Mouse (Mus musculus) kidney, postnatal 4 days (tissue): ENCODE measurements around the gene Gm5458.
"Not testable (repeated sequence)": the region's sequence is repeated elsewhere in the genome, so short reads cannot be mapped to it uniquely, and the experiment has no call there.

ENCODE experiments used
- DNase-seq, 2 experiments: peaks; one replicate each; pipeline ENCODE4 v3.0.0; 2021; ENCODE audit warnings: mixed read lengths in 2 of 2

Gene Gm5458

DNA sequence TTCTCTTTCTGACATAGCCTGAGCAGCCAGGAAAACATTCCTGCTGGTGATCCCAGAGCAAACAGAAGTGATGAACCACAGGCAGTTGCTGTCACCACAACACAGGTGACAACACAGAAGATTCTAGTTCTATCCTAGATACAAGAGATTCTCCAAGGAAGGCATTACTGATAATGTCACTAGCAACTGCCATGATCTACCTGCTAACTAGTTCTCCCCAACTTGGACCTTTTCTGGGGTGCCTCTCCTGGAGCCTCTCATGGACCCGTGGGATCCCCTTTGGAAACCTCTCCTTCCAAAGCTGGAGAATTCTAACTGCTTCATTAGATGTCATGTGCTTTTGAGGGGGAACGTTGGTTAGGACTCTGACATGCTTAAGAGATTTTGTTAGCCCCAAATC lies at the start of gene Gm5458:
Gene Gm5458 (minus strand): TSS at position 101 of the 400 bp plus-strand sequence.
- DNase-seq: not testable (repeated sequence)

DNA sequence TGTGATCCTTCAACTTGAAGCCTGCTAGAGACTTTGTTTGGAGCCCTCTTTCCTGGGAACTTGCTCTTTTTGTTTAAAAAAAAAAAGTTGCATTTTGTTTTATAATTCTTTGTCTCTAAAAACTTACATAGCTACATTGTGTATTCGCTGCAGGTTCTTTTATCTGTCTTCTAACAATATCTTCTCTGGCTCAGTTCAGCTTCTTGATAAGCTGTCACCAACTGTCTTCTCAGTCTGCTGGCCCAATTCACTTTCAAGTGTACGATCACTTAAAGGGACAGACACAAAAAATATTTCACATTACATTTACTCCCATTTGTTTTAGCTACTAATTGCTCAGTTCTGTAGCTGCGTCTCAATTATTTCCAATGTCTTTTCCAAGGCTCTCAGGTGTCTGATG lies 43.9 kb upstream of the Gm5458 start:
- no peak for DNase-seq

DNA sequence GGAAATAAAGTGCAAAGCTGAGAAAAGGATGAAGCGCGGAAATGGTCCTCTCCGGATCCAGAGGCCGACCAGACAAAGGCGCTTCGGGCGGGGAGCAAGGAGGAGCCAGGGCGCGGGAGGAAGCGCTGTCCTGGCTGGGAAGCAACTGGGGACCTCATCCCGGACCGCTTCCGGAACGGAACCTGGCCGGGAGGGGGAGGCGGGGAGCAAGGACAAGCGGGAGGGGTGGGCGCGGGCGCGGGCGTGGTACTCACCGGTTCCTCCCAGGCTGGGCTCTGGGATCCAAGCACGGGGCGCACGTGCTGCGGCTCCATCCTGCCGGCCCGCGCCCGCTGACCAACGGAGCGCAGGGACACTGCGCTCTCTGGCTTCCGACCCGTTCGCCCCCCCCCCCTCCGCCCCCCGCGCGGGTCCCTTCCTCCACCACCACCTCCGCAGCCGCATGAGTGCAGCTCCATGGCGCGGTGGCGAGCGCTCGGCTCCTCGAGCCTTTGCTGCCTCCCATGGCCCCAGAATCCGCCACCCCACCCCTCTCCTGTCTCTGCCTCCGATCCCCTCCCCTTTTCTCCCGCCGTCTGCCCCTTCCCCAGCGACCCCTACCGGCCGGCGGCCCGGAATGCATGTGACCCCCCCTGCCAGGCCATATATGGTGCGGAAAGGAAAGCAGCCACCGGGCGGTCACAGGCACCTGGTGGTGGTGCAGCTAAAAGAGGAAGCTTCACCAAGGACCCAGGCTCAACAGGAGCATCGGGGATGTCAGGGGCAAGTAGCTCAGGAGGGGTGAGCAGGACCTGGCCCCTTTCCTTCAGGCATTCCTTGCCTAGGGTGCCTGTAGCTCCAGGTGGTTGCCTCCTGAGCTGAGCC lies 17.3 kb downstream of the Gm5458 start, which contains the start of gene Gm2237:
Gene Gm2237 (minus strand): TSS at position 332 of the 864 bp plus-strand sequence.
- DNase-seq: peak; percentile 54 to 66

DNA sequence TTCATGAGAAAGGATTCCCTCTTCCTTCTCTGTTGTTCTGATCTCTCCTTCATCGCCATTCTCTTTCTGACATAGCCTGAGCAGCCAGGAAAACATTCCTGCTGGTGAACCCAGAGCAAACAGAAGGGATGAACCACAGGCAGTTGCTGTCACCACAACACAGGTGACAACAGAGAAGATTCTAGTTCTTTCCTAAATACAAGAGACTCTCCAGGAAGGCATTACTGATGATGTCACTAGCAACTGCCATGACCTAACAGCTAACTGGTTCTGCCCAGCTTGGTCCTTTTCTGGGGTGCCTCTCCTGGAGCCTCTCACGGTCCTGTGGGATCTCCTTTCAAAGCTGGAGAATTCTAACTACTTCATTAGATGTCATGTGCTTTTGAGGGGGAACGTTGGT lies 52.5 kb downstream of the Gm5458 start, which contains the start of gene Gm2244:
Gene Gm2244 (minus strand): TSS at position 101 of the 400 bp plus-strand sequence.
- not testable (repeated sequence) for DNase-seq
